Mouse (Mus musculus): Measurements from ENCODE around the gene Auts2.

DNA sequence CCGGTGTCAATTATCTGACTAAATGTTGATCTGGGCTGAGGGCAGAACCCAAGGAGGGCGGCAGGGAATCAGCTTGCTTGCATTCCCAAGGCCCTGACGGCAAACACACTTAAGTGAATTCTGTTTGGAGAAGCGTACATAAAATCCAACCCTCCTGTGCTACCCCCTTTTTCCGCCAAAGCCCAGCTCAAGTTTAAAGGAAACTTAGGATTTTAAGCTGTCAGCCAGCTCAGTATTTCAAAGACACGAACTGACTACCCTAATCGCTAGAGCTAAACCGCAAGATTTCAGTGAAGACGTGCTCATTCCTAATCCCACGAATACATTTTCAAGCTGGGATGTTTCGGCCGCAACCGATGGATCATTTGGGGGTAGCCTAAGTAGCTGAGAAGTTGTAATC lies 490.5 kb downstream of the Auts2 start:
- no peak for TF ChIP-seq CTCF (IDR thresholded peaks at IDR 0.05; ENCODE audit: low read depth, low read length)
- TF ChIP-seq POLR2A (IDR thresholded peaks at IDR 0.05; ENCODE audit: borderline replicate concordance, low read depth, low read length) = no peak

Measured in bone marrow macrophage, adult 2 months (primary cell).